Mouse (Mus musculus): Measurements from ENCODE around the gene Dnmbp.

DNA sequence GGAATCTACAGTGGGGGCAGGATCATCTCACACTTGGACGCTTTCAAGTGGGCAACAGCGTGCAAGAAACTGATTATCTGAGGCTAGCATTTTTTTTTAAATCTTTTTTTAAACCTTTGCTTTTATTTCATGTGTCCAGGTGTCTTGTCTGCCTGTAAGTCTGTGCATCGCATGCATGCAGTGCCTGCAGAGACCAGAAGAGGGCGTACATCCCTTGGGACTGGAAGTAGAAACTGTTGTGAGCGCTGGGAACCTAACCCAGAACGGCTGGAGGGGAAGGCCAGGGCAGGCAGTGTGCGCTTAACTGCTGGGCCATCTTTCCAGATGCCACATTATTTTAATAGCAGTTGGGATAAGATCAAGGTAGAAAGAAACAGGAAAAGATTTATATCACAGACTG, 17.0 kb downstream of the Dnmbp start:
- no peak for TF ChIP-seq POLR2A (IDR thresholded peaks at IDR 0.05; ENCODE audit: extremely low read depth, insufficient read depth, low read length)
- TF ChIP-seq CTCF (IDR thresholded peaks at IDR 0.05; ENCODE audit: extremely low read depth, insufficient read depth, low read length) = no peak
